Mouse (Mus musculus): Measurements from ENCODE around the gene Vcpkmt. TPM values are rescaled to one million over a fixed set of nuclear protein-coding genes. Genes with fewer than 3 reads are reported as not detected.

The Vcpkmt gene
- total RNA-seq, 2 experiments from 2014 or later: 23.1 to 26.1 TPM

DNA sequence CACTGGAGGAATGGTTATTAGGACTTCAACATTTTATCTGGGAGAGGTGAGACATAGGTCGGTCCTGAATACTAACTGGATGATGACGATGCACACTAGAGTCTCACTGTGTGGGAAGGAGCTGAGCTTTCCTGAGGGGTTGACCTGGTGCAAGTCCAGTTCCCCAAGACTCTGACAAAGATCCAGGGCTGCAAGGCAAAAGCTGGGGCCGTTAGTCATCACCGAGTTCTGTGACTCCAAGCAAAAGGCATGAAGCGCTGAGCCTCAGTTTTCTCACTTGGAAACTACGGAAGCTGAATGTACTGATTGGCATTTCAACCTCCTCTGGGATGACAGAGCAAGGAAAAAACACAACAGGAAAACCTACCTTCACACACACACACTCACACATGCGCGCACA lies 40.5 kb downstream of the Vcpkmt start:
- intact Hi-C loops (cut with DNase I): no loop called here
- no peak for DNase-seq (ENCODE audit: low spot score in 2 of 2)

DNA sequence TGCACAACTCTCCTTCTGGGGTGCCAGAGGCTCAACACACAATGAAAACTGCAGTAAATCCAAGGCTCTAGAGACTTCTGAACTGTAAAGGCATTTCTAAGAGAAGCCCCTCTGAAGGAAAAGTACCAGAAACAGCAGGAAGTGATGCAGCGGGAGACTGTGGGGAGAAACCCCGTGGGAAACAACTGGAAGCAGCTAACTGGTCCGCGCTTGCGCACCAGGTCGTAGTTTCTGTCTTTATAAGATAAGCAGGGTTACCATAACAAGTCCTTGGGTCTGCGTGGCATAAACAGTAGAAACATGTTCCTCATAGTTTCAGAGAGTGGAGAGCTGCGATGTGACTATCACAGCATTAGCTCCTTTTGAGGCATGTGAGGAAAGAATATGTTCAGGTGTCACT lies 41.2 kb downstream of the Vcpkmt start:
- intact Hi-C loops (cut with DNase I): no loop called here
- DNase-seq (ENCODE audit: low spot score in 2 of 2): no peak

DNA sequence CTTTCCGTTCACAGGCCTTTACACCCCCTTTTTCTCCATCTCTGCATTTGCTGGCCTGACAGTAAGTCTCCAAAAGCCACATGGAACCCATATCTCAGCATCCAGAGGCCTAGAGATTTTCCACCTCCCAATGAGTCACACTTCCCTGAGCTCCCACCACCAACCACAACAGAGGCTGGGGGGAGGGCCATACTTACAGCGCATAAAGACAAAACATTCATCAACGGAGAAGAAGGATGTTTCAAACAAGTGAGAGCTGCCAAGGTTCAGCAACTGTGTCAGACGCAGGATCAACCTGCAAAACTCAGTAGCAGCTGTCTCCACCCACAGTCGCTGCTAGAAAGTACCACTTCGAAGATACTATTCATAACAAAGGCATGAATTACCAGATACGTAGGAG lies 43.5 kb downstream of the Vcpkmt start:
- peak in 1 of 2 experiments; percentile 16 for DNase-seq (ENCODE audit: low spot score in 2 of 2)
- intact Hi-C loops (cut with DNase I): no loop called here

DNA sequence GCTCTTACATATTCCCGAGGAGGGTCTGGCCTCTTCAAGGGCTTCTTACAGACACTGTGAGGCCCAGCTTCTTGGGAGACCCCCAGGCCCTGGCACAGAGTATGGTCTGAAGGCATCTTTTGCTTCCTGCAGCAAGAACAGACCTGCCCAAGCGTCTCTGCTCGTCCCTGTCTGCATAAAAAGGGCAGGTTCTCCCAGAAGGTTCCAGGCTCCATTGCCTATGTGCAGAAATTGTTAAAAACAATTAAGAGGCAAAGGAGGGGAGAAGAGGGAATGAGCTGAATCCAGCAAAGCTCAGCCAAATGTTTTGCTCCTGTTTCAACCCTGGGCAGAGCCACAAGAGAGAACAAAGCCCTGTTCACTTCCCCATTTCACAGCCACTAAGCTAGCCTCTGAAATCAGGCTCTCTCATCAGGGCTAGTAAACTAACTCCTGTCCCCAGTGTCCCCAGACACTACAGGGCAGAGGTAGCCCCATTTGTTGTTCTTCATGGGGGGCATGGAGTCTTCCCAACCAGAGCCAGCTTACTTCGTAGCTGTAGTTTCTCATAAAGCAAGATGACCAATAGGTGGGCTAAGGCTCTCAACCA lies 44.4 kb downstream of the Vcpkmt start:
- intact Hi-C loops (cut with DNase I): no loop called here
- DNase-seq (ENCODE audit: low spot score in 2 of 2): no peak

DNA sequence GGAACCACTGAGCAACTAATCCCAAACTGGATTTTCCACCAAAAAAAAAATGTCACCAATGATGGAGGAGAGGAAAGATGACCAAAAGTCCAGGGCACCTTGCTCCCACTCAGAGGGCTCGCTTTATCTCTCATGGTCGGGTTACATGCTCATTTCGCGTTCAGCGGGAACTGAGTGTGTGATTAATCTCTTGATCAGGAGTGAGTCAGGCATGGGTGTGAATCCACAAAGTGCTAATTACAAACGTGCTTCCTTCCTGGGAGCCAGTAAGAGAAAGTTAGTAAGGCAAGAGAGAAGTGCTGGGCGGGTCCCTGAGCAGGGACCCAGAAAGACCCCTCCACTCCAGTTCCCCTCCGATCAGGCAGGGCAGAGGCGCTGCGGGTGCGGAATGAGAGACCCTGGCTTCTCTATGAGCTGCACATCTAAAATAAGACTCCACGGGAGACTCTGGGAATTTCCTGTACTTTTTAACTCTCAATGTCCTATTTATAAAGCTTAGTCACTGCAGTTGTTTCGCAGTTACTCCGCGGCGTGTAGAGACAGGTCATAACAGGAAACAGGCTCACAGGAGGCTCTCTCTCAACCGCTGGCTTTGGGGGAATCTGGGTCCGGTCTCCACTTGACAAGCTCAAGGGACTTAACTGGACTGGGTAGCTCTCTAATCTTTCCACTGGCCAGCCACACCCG lies 45.0 kb downstream of the Vcpkmt start:
- intact Hi-C loops (cut with DNase I): no loop called here

DNA sequence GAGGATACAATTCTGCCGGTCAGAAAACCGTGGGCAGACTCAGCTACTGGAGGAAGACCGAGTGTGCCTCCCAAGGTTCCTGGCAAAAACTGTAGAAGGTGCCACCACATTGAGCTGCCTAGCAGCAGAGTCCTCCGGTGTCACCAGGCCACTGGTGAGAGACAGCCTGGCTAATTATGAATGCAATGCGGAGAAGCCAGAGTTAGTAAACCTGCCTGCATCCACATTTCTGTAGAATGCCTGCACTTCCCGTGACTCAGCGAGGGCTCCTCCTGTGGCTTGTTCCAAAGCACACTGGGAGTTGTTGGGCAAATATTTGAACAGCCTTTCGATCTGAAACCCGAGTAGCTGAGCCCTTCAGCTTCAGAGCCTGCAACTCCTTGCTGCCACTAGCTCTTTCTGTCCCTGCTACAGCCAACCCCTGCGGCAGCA lies 45.6 kb downstream of the Vcpkmt start:
- intact Hi-C loops (cut with DNase I): no loop called here
- peak in 1 of 2 experiments; percentile 30 for DNase-seq (ENCODE audit: low spot score in 2 of 2)

More for the DNA sequence above, 45.0 kb downstream of the Vcpkmt start:
- DNase-seq (ENCODE audit: low spot score in 2 of 2): peak; percentile 36 to 65

DNA sequence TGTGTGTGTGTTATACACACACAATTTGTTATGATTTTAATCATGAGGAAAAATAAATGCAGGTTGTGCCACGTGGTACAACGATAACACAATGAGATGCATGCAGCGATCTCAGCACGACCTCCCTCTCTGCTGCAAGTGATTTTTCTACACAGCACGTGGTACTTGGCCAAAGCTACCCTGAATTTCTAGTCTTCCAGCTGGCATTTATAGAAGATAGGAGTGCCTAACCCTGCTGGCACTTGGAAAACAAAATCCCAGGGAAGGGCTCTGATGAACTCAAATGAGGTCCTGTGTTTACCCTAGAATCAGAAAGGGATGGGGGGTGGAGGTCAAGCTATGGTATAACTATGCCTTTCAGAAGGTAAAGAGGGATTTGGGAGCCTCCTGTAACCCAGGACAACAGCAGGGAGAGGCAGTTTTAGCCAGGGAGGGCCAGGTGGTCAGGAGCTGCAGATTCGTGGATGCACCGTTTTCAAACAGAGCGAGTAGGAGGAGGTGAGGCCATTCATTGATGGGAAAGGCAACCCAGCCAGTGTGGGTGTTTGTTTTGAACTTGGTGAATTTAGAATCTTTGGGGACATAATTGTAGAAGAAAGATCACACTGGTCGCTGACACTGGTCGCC lies 46.1 kb downstream of the Vcpkmt start:
- intact Hi-C loops (cut with DNase I): no loop called here
- no peak for DNase-seq (ENCODE audit: low spot score in 2 of 2)

DNA sequence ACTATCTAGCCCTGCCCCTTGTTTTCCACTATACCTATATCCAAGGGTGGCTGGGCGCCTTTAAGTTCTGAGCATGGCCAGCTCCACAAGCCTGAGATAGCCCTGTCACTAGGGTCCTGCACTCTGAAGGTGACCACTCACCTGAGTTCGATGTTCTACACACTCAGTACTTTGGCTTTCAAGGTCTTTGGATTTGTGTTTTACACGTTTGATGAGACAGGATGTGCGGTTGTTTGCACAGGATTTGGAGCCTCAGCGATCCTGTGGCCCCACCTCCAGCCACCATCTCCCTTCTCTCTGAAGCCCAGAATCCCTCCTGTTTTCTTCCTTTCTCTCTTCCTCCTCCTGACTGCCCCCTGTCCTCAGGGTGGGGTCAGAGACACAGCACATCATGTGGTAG lies 49.6 kb downstream of the Vcpkmt start:
- intact Hi-C loops (cut with DNase I): no loop called here
- DNase-seq (ENCODE audit: low spot score in 2 of 2): no peak

DNA sequence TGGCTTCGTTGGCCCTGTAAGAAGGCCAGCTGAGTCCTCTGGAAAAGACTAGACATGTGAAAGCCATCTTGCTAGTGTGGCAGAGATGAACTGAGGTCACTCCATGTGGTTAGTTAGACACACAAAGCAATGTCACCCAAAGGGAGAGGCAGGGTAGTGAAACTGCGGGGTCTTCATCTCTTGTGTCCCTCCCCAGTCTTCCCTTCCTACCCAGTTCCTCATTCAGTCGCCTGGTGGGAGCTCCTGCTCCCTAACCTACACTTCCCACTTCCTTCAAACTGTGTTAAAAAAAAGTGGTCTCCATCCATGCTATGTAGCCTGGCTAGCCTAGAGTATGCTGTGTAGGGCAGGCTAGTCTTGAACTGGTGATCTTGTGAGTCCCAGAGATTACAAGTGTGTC lies 50.3 kb downstream of the Vcpkmt start:
- intact Hi-C loops (cut with DNase I): no loop called here
- DNase-seq (ENCODE audit: low spot score in 2 of 2): no peak

DNA sequence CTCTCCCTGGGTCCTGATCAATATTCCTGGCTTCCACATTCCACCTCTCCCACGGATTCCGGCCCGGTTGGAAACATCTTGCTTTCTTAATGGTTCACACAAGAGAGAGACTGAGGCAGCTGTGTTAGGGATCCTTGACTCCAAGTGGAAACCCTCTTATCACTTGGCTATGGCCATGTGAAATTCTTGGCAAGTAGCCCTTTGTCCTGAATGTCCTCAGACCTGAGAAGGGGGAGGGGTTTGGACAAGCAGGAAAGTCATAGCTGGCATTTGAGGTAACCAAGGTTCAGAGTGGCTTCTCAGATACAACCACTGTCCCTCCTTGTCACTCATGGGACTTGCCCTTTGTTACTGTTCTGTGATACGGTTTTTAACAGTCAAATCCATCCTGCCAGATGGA lies 50.7 kb downstream of the Vcpkmt start:
- intact Hi-C loops (cut with DNase I): no loop called here
- no peak for DNase-seq (ENCODE audit: low spot score in 2 of 2)

DNA sequence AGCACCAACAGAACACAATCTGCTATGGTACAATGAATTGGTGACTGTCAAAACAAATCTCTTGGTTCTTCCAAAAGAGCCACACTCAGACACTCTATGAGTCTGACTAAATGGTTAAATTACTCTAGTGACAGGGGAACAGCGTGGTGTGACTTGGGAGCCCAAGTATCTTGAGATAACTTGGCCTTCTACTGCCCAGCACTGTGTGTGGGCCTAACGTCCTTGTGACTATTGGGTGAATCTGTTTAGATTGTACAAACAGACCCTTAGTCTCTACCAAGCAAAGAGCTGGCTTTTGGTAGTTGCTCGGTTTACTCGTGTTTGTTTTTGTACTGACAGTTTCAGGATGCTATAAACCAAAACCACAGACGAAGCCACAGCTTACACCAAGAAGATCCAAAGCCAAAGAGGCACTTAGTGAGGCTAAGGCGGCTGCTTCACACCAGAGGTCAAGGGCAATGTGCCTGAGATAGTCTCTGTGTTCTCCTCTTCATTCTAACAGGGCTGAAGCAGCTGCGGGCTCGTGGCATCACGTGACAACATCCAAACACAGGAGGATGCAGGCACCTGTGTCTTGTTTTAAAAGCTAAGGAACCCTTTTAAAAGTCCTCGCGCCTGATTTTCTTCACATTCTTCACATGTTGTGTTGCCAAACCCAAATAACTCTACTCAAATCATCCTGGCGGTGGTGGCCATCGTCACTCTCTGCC lies 53.0 kb downstream of the Vcpkmt start:
- DNase-seq (ENCODE audit: low spot score in 2 of 2): no peak
- intact Hi-C loops (cut with DNase I): no loop called here

DNA sequence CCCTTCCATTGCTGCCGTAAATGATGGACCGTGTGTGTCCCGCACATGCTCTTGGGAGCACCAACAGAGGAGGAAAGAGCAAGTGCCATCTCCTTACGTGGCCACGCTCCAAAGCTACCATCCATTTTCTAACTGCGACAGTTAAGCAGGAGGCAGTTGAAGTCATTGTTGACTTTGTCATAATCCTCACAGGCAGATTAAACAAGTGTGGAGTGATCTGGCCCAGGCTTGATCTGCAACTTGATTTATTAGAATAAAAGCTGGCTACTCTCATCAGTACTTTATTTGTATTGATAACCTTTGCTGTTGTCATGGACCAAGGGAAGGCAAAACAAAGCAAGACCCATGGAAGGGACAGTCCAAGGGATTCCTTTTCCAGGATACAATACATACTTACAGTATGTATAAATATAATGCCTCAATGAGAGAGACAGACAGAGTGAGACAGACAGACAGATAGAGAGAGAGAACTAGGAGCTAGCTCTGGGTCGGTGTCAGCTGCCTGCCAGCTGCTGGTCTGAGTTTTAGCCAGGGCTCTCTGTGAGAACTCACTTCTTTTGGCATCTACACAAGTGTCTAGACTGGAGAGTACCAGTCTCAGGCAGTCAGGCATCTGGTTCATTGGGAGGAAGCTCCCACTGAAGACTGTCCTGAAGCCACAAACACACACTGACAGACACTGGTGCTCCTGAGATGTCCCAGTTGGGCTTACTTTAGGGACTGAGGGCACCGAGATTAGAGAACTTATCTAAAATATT lies 54.4 kb downstream of the Vcpkmt start:
- intact Hi-C loops (cut with DNase I): no loop called here
- no peak for DNase-seq (ENCODE audit: low spot score in 2 of 2)

Small RNAs within 50 kb of the gene (microRNA-seq; reads per million reads assigned to microRNA genes)
- gene Gm23018: 0 reads per million in 2 experiments

Other genes with a start within 250 kb of the Vcpkmt start
- gene Nemf, start 225.9 kb downstream of the Vcpkmt start, total RNA-seq (2021): 10 to 100 TPM; 37.9 to 39.9 TPM
- 10 to 100 TPM; 55.5 to 57.9 TPM for gene Arf6, start 210.9 kb downstream of the Vcpkmt start, total RNA-seq (2021)
- 1 to 10 TPM; 1.0 to 2.7 TPM for gene Gm9887, start 210.6 kb downstream of the Vcpkmt start, total RNA-seq (2021)
- gene Sos2, start 98.8 kb upstream of the Vcpkmt start, total RNA-seq (2021): 10 to 100 TPM; 31.5 to 34.3 TPM
- gene L2hgdh, start 141.8 kb upstream of the Vcpkmt start, total RNA-seq (2021): 10 to 100 TPM; 13.3 to 14.3 TPM
- 10 to 100 TPM; 25.4 to 34.8 TPM for gene Atp5s, start 141.9 kb upstream of the Vcpkmt start, total RNA-seq (2021)
- gene Cdkl1, start 208.2 kb upstream of the Vcpkmt start, total RNA-seq (2021): 10 to 100 TPM; 33.7 to 39.1 TPM